Mouse (Mus musculus): ENCODE data around the gene Tmem100. TPM values are rescaled to one million over a fixed set of nuclear protein-coding genes. Genes with fewer than 3 reads are reported as not detected.

Gene Tmem100
- polyA plus RNA-seq, 1 experiment from 2014 or later: 8.7 TPM

- Histone ChIP-seq H3K9ac (replicated peaks; ENCODE audit: low read length) (no peak overlapping the region), H3K4me2 (ENCODE audit: low read length) (no peak overlapping the region), H3K4me1 (ENCODE audit: control insufficient read depth, insufficient read depth, low read length) (no peaks in the 10 kb centered on the region), H3K4me3 (replicated peaks; ENCODE audit: low read depth, low read length) (no peak overlapping the region), H3K27ac (replicated peaks; ENCODE audit: low read depth, low read length) (no peak overlapping the region), H3K27me3 (ENCODE audit: control insufficient read depth, insufficient read depth, low read length) (no peaks in the 10 kb centered on the region), H3K9me3 (ENCODE audit: control insufficient read depth, low read length) (0 out of 2 replicates have a peak, but pooled peaks cover 4% of the 10 kb centered on the region), H3K36me3 (ENCODE audit: control insufficient read depth, insufficient read depth, low read length) (no peaks in the 10 kb centered on the region)
- no peak for ATAC-seq (ENCODE audit: low FRiP score, low TSS enrichment)
- WGBS: 44% methylated on average over 2 of the region's 2 CpGs
- DNase-seq: peak; percentile 2
Measured at GRCm38 (mm10) chr11:90057070-90057469, 26.9 kb downstream of the Tmem100 start.

GRCm38 (mm10) chr11:90059241-90059640 is 29.1 kb downstream of the Tmem100 start:
- H3K27me3 ChIP-seq (ENCODE audit: control insufficient read depth, insufficient read depth, low read length): no peaks in the 10 kb centered on the region
- H3K4me3 ChIP-seq (replicated peaks; ENCODE audit: low read depth, low read length): no peak overlapping the region
- 0 out of 2 replicates have a peak, but pooled peaks cover 4% of the 10 kb centered on the region for H3K9me3 ChIP-seq (ENCODE audit: control insufficient read depth, low read length)
- no peaks in the 10 kb centered on the region for H3K36me3 ChIP-seq (ENCODE audit: control insufficient read depth, insufficient read depth, low read length)
- H3K4me1 ChIP-seq (ENCODE audit: control insufficient read depth, insufficient read depth, low read length): no peaks in the 10 kb centered on the region
- H3K4me2 ChIP-seq (ENCODE audit: low read length): no peak overlapping the region
- DNase-seq: no peak
- H3K9ac ChIP-seq (replicated peaks; ENCODE audit: low read length): no peak overlapping the region
- ATAC-seq (ENCODE audit: low FRiP score, low TSS enrichment): no peak
- H3K27ac ChIP-seq (replicated peaks; ENCODE audit: low read depth, low read length): no peak overlapping the region

GRCm38 (mm10) chr11:90062657-90063056 is 32.5 kb downstream of the Tmem100 start:
- Histone ChIP-seq H3K4me2 (ENCODE audit: low read length) (no peak overlapping the region), H3K27ac (replicated peaks; ENCODE audit: low read depth, low read length) (no peak overlapping the region), H3K4me3 (replicated peaks; ENCODE audit: low read depth, low read length) (no peak overlapping the region), H3K27me3 (ENCODE audit: control insufficient read depth, insufficient read depth, low read length) (no peaks in the 10 kb centered on the region), H3K36me3 (ENCODE audit: control insufficient read depth, insufficient read depth, low read length) (no peaks in the 10 kb centered on the region), H3K4me1 (ENCODE audit: control insufficient read depth, insufficient read depth, low read length) (no peaks in the 10 kb centered on the region), H3K9ac (replicated peaks; ENCODE audit: low read length) (no peak overlapping the region), H3K9me3 (ENCODE audit: control insufficient read depth, low read length) (0 out of 2 replicates have a peak, but pooled peaks cover 4% of the 10 kb centered on the region)
- no peak for DNase-seq
- 93% methylated on average over 3 of the region's 3 CpGs for WGBS
- ATAC-seq (ENCODE audit: low FRiP score, low TSS enrichment): no peak

GRCm38 (mm10) chr11:90066405-90067250 is 36.5 kb downstream of the Tmem100 start:
- no peak overlapping the region for H3K27ac ChIP-seq (replicated peaks; ENCODE audit: low read depth, low read length)
- no peaks in the 10 kb centered on the region for H3K9me3 ChIP-seq (ENCODE audit: control insufficient read depth, low read length)
- no peaks in the 10 kb centered on the region for H3K4me1 ChIP-seq (ENCODE audit: control insufficient read depth, insufficient read depth, low read length)
- no peak overlapping the region for H3K4me2 ChIP-seq (ENCODE audit: low read length)
- ATAC-seq (ENCODE audit: low FRiP score, low TSS enrichment) (no peak), DNase-seq (peak; percentile 10)
- no peak overlapping the region for H3K9ac ChIP-seq (replicated peaks; ENCODE audit: low read length)
- 74% methylated on average over 23 of the region's 23 CpGs for WGBS
- H3K4me3 ChIP-seq (replicated peaks; ENCODE audit: low read depth, low read length): no peak overlapping the region
- H3K36me3 ChIP-seq (ENCODE audit: control insufficient read depth, insufficient read depth, low read length): no peaks in the 10 kb centered on the region
- no peaks in the 10 kb centered on the region for H3K27me3 ChIP-seq (ENCODE audit: control insufficient read depth, insufficient read depth, low read length)

- no peaks in the 10 kb centered on the region for H3K36me3 ChIP-seq (ENCODE audit: control insufficient read depth, insufficient read depth, low read length)
- H3K4me3 ChIP-seq (replicated peaks; ENCODE audit: low read depth, low read length): no peak overlapping the region
- H3K9me3 ChIP-seq (ENCODE audit: control insufficient read depth, low read length): no peaks in the 10 kb centered on the region
- H3K9ac ChIP-seq (replicated peaks; ENCODE audit: low read length): no peak overlapping the region
- ATAC-seq (ENCODE audit: low FRiP score, low TSS enrichment) (no peak), DNase-seq (no peak)
- no peaks in the 10 kb centered on the region for H3K27me3 ChIP-seq (ENCODE audit: control insufficient read depth, insufficient read depth, low read length)
- 68% methylated on average over 9 of the region's 9 CpGs for WGBS
- H3K27ac ChIP-seq (replicated peaks; ENCODE audit: low read depth, low read length): no peak overlapping the region
- H3K4me2 ChIP-seq (ENCODE audit: low read length): no peak overlapping the region
- H3K4me1 ChIP-seq (ENCODE audit: control insufficient read depth, insufficient read depth, low read length): no peaks in the 10 kb centered on the region
Measured at GRCm38 (mm10) chr11:90071747-90072146, 41.6 kb downstream of the Tmem100 start.

- whole genome bisulfite sequencing: 85% methylated on average over 5 of the region's 5 CpGs
- DNase-seq (no peak), ATAC-seq (ENCODE audit: low FRiP score, low TSS enrichment) (no peak)
- Histone ChIP-seq H3K36me3 (ENCODE audit: control insufficient read depth, insufficient read depth, low read length) (no peaks in the 10 kb centered on the region), H3K4me3 (replicated peaks; ENCODE audit: low read depth, low read length) (no peak overlapping the region), H3K27ac (replicated peaks; ENCODE audit: low read depth, low read length) (no peak overlapping the region), H3K27me3 (ENCODE audit: control insufficient read depth, insufficient read depth, low read length) (no peaks in the 10 kb centered on the region), H3K9me3 (ENCODE audit: control insufficient read depth, low read length) (no peaks in the 10 kb centered on the region), H3K4me2 (ENCODE audit: low read length) (no peak overlapping the region), H3K9ac (replicated peaks; ENCODE audit: low read length) (no peak overlapping the region), H3K4me1 (ENCODE audit: control insufficient read depth, insufficient read depth, low read length) (no peaks in the 10 kb centered on the region)
Measured at GRCm38 (mm10) chr11:90073201-90073600, 43.1 kb downstream of the Tmem100 start.

GRCm38 (mm10) chr11:90076666-90077065 is 46.5 kb downstream of the Tmem100 start:
- H3K4me1 ChIP-seq (ENCODE audit: control insufficient read depth, insufficient read depth, low read length): no peaks in the 10 kb centered on the region
- WGBS: 92% methylated on average over 3 of the region's 3 CpGs

GRCm38 (mm10) chr11:90080678-90081267 is 50.6 kb downstream of the Tmem100 start:
- ATAC-seq (ENCODE audit: low FRiP score, low TSS enrichment): no peak
- Histone ChIP-seq H3K9ac (replicated peaks; ENCODE audit: low read length) (no peak overlapping the region), H3K4me2 (ENCODE audit: low read length) (no peak overlapping the region), H3K9me3 (ENCODE audit: control insufficient read depth, low read length) (no peaks in the 10 kb centered on the region), H3K36me3 (ENCODE audit: control insufficient read depth, insufficient read depth, low read length) (no peaks in the 10 kb centered on the region), H3K27me3 (ENCODE audit: control insufficient read depth, insufficient read depth, low read length) (no peaks in the 10 kb centered on the region), H3K4me1 (ENCODE audit: control insufficient read depth, insufficient read depth, low read length) (no peaks in the 10 kb centered on the region), H3K27ac (replicated peaks; ENCODE audit: low read depth, low read length) (no peak overlapping the region), H3K4me3 (replicated peaks; ENCODE audit: low read depth, low read length) (no peak overlapping the region)
- WGBS: 90% methylated on average over 3 of the region's 3 CpGs
- no peak for DNase-seq

More at GRCm38 (mm10) chr11:90076666-90077065, 46.5 kb downstream of the Tmem100 start:
- H3K9me3 ChIP-seq (ENCODE audit: control insufficient read depth, low read length): no peaks in the 10 kb centered on the region
- H3K27ac ChIP-seq (replicated peaks; ENCODE audit: low read depth, low read length): no peak overlapping the region
- DNase-seq (no peak), ATAC-seq (ENCODE audit: low FRiP score, low TSS enrichment) (no peak)
- H3K9ac ChIP-seq (replicated peaks; ENCODE audit: low read length): no peak overlapping the region
- H3K4me3 ChIP-seq (replicated peaks; ENCODE audit: low read depth, low read length): no peak overlapping the region
- no peaks in the 10 kb centered on the region for H3K36me3 ChIP-seq (ENCODE audit: control insufficient read depth, insufficient read depth, low read length)
- H3K27me3 ChIP-seq (ENCODE audit: control insufficient read depth, insufficient read depth, low read length): no peaks in the 10 kb centered on the region
- H3K4me2 ChIP-seq (ENCODE audit: low read length): no peak overlapping the region

All from midbrain, embryonic 14.5 days (tissue).